Mouse (Mus musculus): ENCODE data around the gene Dcdc2b. TPM values are rescaled to one million over a fixed set of nuclear protein-coding genes. Genes with fewer than 3 reads are reported as not detected.

The Dcdc2b gene
- polyA plus RNA-seq, 2 experiments from 2014 or later: 2.9 to 3.3 TPM

- ATAC-seq: no peak
Observed at GRCm38 (mm10) chr4:129620419-129621282, 6.6 kb upstream of the Dcdc2b start.

- ATAC-seq: peak; percentile 83
Observed at GRCm38 (mm10) chr4:129618786-129619691, 5.0 kb upstream of the Dcdc2b start, which contains the start of gene Iqcc. Iqcc (minus strand) TSS chr4:129619099.

GRCm38 (mm10) chr4:129618031-129618430, 4.0 kb upstream of the Dcdc2b start:
- no peak for ATAC-seq

- ATAC-seq: no peak
Observed at GRCm38 (mm10) chr4:129617121-129617641, 3.1 kb upstream of the Dcdc2b start.

GRCm38 (mm10) chr4:129616631-129617030, 2.6 kb upstream of the Dcdc2b start:
- ATAC-seq: no peak

GRCm38 (mm10) chr4:129615801-129616290, 1.8 kb upstream of the Dcdc2b start:
- ATAC-seq: no peak

GRCm38 (mm10) chr4:129610472-129610871, 3.6 kb downstream of the Dcdc2b start:
- no peak for ATAC-seq

GRCm38 (mm10) chr4:129610026-129610425, 4.0 kb downstream of the Dcdc2b start:
- peak; percentile 56 for ATAC-seq

GRCm38 (mm10) chr4:129609139-129609631, 4.9 kb downstream of the Dcdc2b start:
- ATAC-seq: no peak

GRCm38 (mm10) chr4:129608426-129609025, 5.5 kb downstream of the Dcdc2b start:
- ATAC-seq: peak; percentile 84

- ATAC-seq: peak; percentile 96
Observed at GRCm38 (mm10) chr4:129600233-129601158, 13.6 kb downstream of the Dcdc2b start, which contains the start of the genes Eif3i and Tmem234. Eif3i (minus strand) TSS chr4:129600648. Tmem234 (plus strand) TSS chr4:129600668.

GRCm38 (mm10) chr4:129588865-129589264, 25.2 kb downstream of the Dcdc2b start:
- no peak for ATAC-seq

GRCm38 (mm10) chr4:129586943-129587342, 27.1 kb downstream of the Dcdc2b start:
- no peak for ATAC-seq

- no peak for ATAC-seq
Observed at GRCm38 (mm10) chr4:129585773-129586172, 28.3 kb downstream of the Dcdc2b start.

GRCm38 (mm10) chr4:129584884-129585608, 29.0 kb downstream of the Dcdc2b start:
- peak; percentile 53 for ATAC-seq

- ATAC-seq: no peak
Observed at GRCm38 (mm10) chr4:129584370-129584769, 29.7 kb downstream of the Dcdc2b start.

GRCm38 (mm10) chr4:129582251-129582650, 31.8 kb downstream of the Dcdc2b start:
- ATAC-seq: no peak

GRCm38 (mm10) chr4:129580347-129580746, 33.7 kb downstream of the Dcdc2b start:
- peak; percentile 68 for ATAC-seq

GRCm38 (mm10) chr4:129578466-129578865, 35.6 kb downstream of the Dcdc2b start, which contains the start of gene Fam167b:
Fam167b (minus strand) TSS chr4:129578549.
- ATAC-seq: no peak

- no peak for ATAC-seq
Observed at GRCm38 (mm10) chr4:129577688-129578087, 36.4 kb downstream of the Dcdc2b start.
